Mouse (Mus musculus) forebrain, embryonic 13.5 days (tissue): ENCODE measurements around the gene Barx2. TPM values are rescaled to one million over a fixed set of nuclear protein-coding genes. Genes with fewer than 3 reads are reported as not detected.

Experiments
- polyA plus RNA-seq: library from polyadenylated mRNA; unstranded; fragments of >200 nt; fragmentation: Nextera tagmentation; extraction: Ambion mirVana; gene quantifications from 2 replicates; pipeline ENCODE4 v1.2.1, GENCODE M21; 2015

Barx2 gene
- polyA plus RNA-seq, 1 experiment from 2014 or later, result not detected

Other genes with a start within 250 kb of the Barx2 start
- gene Arhgap32, start 202.7 kb upstream of the Barx2 start, polyA plus RNA-seq, result 7.3 and 7.5 TPM in 2 replicates